Mouse (Mus musculus) hindbrain, embryonic 15.5 days (tissue): ENCODE results near the gene Arid1b. TPM values are rescaled to one million over a fixed set of nuclear protein-coding genes. Genes with fewer than 3 reads are reported as not detected.

Experiments used
- ATAC-seq: fragments of 200-750 bp; cut with Nextera tagmentation; 2 replicates; pipeline ENCODE4 v1.8.0; 2017; ENCODE audit warnings: low read depth, moderate number of reproducible peaks, moderate TSS enrichment; ENCODE audit not compliant: low FRiP score
- H3K27ac ChIP-seq: fragments of 300-500 bp; sonication (generic); replicated peaks from 2 replicates; pipeline ENCODE4 v1.5.1; 2015; ENCODE audit warnings: mild to moderate bottlenecking, inconsistent platforms
- H3K27me3 ChIP-seq: fragments of 300-500 bp; sonication (generic); 2 replicates; pipeline ENCODE4 v1.6.1; 2015; ENCODE audit warnings: control low read depth, inconsistent platforms
- H3K36me3 ChIP-seq: fragments of 300-500 bp; sonication (generic); 2 replicates; pipeline ENCODE4 v1.6.1; 2015; ENCODE audit warnings: control low read depth, inconsistent platforms
- H3K4me1 ChIP-seq: fragments of 300-500 bp; sonication (generic); replicated peaks from 2 replicates; pipeline ENCODE4 v1.6.1; 2015; ENCODE audit warnings: control low read depth, inconsistent platforms
- H3K4me2 ChIP-seq: fragments of 300-500 bp; sonication (generic); 2 replicates; pipeline ENCODE4 v1.6.1; 2015; ENCODE audit warnings: moderate library complexity, mild to moderate bottlenecking, inconsistent platforms
- H3K4me3 ChIP-seq: fragments of 300-500 bp; sonication (generic); 2 replicates; pipeline ENCODE4 v1.5.1; 2015; ENCODE audit warnings: mild to moderate bottlenecking, inconsistent platforms
- H3K9ac ChIP-seq: fragments of 300-500 bp; sonication (generic); 2 replicates; pipeline ENCODE4 v1.6.1; 2015; ENCODE audit warnings: inconsistent platforms
- H3K9me3 ChIP-seq: fragments of 300-500 bp; sonication (generic); 2 replicates; pipeline ENCODE4 v1.6.1; 2016; ENCODE audit warnings: control low read depth, inconsistent platforms
- WGBS: fragments of 180-500 bp; shearing (Covaris S2); methylation state at CpG from one replicate; pipeline ENCODE4 v1.1.7; 2015; 5-methylcytosine and 5-hydroxymethylcytosine counted together
- polyA plus RNA-seq: library from polyadenylated mRNA; unstranded; fragments of >200 nt; fragmentation: Nextera tagmentation; extraction: Ambion mirVana; gene quantifications from 2 replicates; pipeline ENCODE4 v1.2.1, GENCODE M21; 2015

Gene Arid1b
- polyA plus RNA-seq, 1 experiment from 2014 or later, result 14.3 TPM

GRCm38 (mm10) chr17:5026578-5026977 lies 32.4 kb downstream of the Arid1b start:
- Histone ChIP-seq H3K36me3 (no peaks in the 10 kb centered on the region), H3K4me1 (peaks cover 35% of the 10 kb centered on the region), H3K27me3 (no peaks in the 10 kb centered on the region), H3K4me3 (no peak overlapping the region), H3K9ac (no peak overlapping the region), H3K9me3 (no peaks in the 10 kb centered on the region), H3K27ac (no peak overlapping the region), H3K4me2 (no peak overlapping the region)
- ATAC-seq, result no peak
- 58% methylated on average over 2 of the region's 2 CpGs for WGBS

GRCm38 (mm10) chr17:5029148-5029547 lies 35.0 kb downstream of the Arid1b start:
- no peaks in the 10 kb centered on the region for H3K36me3 ChIP-seq
- no peak overlapping the region for H3K4me3 ChIP-seq
- peaks cover 12% of the 10 kb centered on the region for H3K4me1 ChIP-seq
- no peaks in the 10 kb centered on the region for H3K9me3 ChIP-seq
- ATAC-seq, result no peak
- H3K4me2 ChIP-seq, result no peak overlapping the region
- no peak overlapping the region for H3K27ac ChIP-seq
- no peak overlapping the region for H3K9ac ChIP-seq
- 95% methylated on average over 4 of the region's 4 CpGs for WGBS
- no peaks in the 10 kb centered on the region for H3K27me3 ChIP-seq

- Histone ChIP-seq H3K36me3 (no peaks in the 10 kb centered on the region), H3K27ac (no peak overlapping the region), H3K4me3 (no peak overlapping the region), H3K9ac (no peak overlapping the region), H3K4me2 (no peak overlapping the region), H3K4me1 (peaks cover 8% of the 10 kb centered on the region), H3K9me3 (no peaks in the 10 kb centered on the region), H3K27me3 (no peaks in the 10 kb centered on the region)
- no peak for ATAC-seq
- WGBS, result 61% methylated on average over 2 of the region's 2 CpGs
Observed at GRCm38 (mm10) chr17:5030290-5030689, 36.2 kb downstream of the Arid1b start.

GRCm38 (mm10) chr17:5033346-5033745 lies 39.2 kb downstream of the Arid1b start:
- no peaks in the 10 kb centered on the region for H3K36me3 ChIP-seq
- no peaks in the 10 kb centered on the region for H3K9me3 ChIP-seq
- no peaks in the 10 kb centered on the region for H3K27me3 ChIP-seq
- ATAC-seq, result no peak
- H3K4me2 ChIP-seq, result no peak overlapping the region
- H3K4me1 ChIP-seq, result peaks cover 15% of the 10 kb centered on the region
- no peak overlapping the region for H3K27ac ChIP-seq
- no peak overlapping the region for H3K9ac ChIP-seq
- WGBS, result 77% methylated on average over 3 of the region's 3 CpGs
- H3K4me3 ChIP-seq, result no peak overlapping the region

GRCm38 (mm10) chr17:5034201-5034600 lies 40.1 kb downstream of the Arid1b start:
- Histone ChIP-seq H3K4me2 (no peak overlapping the region), H3K27me3 (no peaks in the 10 kb centered on the region), H3K36me3 (no peaks in the 10 kb centered on the region), H3K9me3 (no peaks in the 10 kb centered on the region), H3K9ac (no peak overlapping the region), H3K27ac (no peak overlapping the region), H3K4me3 (no peak overlapping the region), H3K4me1 (peaks cover 16% of the 10 kb centered on the region)
- ATAC-seq, result no peak
- 87% methylated on average over 3 of the region's 3 CpGs for WGBS

- 61% methylated on average over 2 of the region's 2 CpGs for WGBS
- Histone ChIP-seq H3K36me3 (no peaks in the 10 kb centered on the region), H3K27ac (no peak overlapping the region; the same call in 1 of the 2 replicates), H3K27me3 (no peaks in the 10 kb centered on the region), H3K4me1 (peaks cover 19% of the 10 kb centered on the region), H3K9ac (no peak overlapping the region), H3K4me3 (no peak overlapping the region), H3K4me2 (no peak overlapping the region), H3K9me3 (no peaks in the 10 kb centered on the region)
- ATAC-seq, result no peak
Observed at GRCm38 (mm10) chr17:5036200-5036835, 42.2 kb downstream of the Arid1b start.

- Histone ChIP-seq H3K4me1 (peaks cover 19% of the 10 kb centered on the region), H3K9me3 (no peaks in the 10 kb centered on the region), H3K9ac (no peak overlapping the region), H3K4me3 (no peak overlapping the region), H3K27ac (no peak overlapping the region), H3K27me3 (no peaks in the 10 kb centered on the region), H3K4me2 (no peak overlapping the region), H3K36me3 (no peaks in the 10 kb centered on the region)
- 76% methylated on average over 8 of the region's 8 CpGs for WGBS
- peak; percentile 63; the same call in 1 of the 2 replicates for ATAC-seq
Observed at GRCm38 (mm10) chr17:5037199-5037598, 43.1 kb downstream of the Arid1b start.

GRCm38 (mm10) chr17:5039826-5040225 lies 45.7 kb downstream of the Arid1b start:
- ATAC-seq, result no peak
- 86% methylated on average over 2 of the region's 2 CpGs for WGBS
- Histone ChIP-seq H3K4me1 (peaks cover 36% of the 10 kb centered on the region), H3K9me3 (no peaks in the 10 kb centered on the region), H3K4me3 (no peak overlapping the region), H3K4me2 (no peak overlapping the region), H3K27ac (no peak overlapping the region), H3K9ac (no peak overlapping the region), H3K36me3 (no peaks in the 10 kb centered on the region), H3K27me3 (no peaks in the 10 kb centered on the region)

GRCm38 (mm10) chr17:5043871-5044270 lies 49.7 kb downstream of the Arid1b start:
- no peak overlapping the region for H3K27ac ChIP-seq
- H3K4me1 ChIP-seq, result peaks cover 24% of the 10 kb centered on the region
- H3K9ac ChIP-seq, result no peak overlapping the region
- H3K36me3 ChIP-seq, result no peaks in the 10 kb centered on the region
- H3K9me3 ChIP-seq, result no peaks in the 10 kb centered on the region
- ATAC-seq, result no peak; the same call in 1 of the 2 replicates
- no peaks in the 10 kb centered on the region for H3K27me3 ChIP-seq
- no peak overlapping the region for H3K4me2 ChIP-seq
- H3K4me3 ChIP-seq, result no peak overlapping the region
- 47% methylated on average over 7 of the region's 7 CpGs for WGBS

- H3K4me1 ChIP-seq, result peaks cover 26% of the 10 kb centered on the region
- no peaks in the 10 kb centered on the region for H3K9me3 ChIP-seq
- ATAC-seq, result no peak
- no peak overlapping the region for H3K27ac ChIP-seq
- no peak overlapping the region for H3K9ac ChIP-seq
- H3K36me3 ChIP-seq, result no peaks in the 10 kb centered on the region
- H3K4me3 ChIP-seq, result no peak overlapping the region
- no peak overlapping the region for H3K4me2 ChIP-seq
- 90% methylated on average over 5 of the region's 5 CpGs for WGBS
- H3K27me3 ChIP-seq, result no peaks in the 10 kb centered on the region
Observed at GRCm38 (mm10) chr17:5045613-5046012, 51.5 kb downstream of the Arid1b start.

- Histone ChIP-seq H3K4me2 (no peak overlapping the region), H3K36me3 (no peaks in the 10 kb centered on the region), H3K9me3 (no peaks in the 10 kb centered on the region), H3K4me3 (no peak overlapping the region), H3K27me3 (no peaks in the 10 kb centered on the region), H3K27ac (no peak overlapping the region), H3K4me1 (peaks cover 34% of the 10 kb centered on the region), H3K9ac (no peak overlapping the region)
- WGBS, result 91% methylated on average over 4 of the region's 4 CpGs
- no peak for ATAC-seq
Observed at GRCm38 (mm10) chr17:5047373-5047772, 53.2 kb downstream of the Arid1b start.

GRCm38 (mm10) chr17:5050266-5050665 lies 56.1 kb downstream of the Arid1b start:
- Histone ChIP-seq H3K9me3 (no peaks in the 10 kb centered on the region), H3K9ac (no peak overlapping the region), H3K27me3 (no peaks in the 10 kb centered on the region), H3K4me3 (no peak overlapping the region), H3K36me3 (no peaks in the 10 kb centered on the region), H3K4me1 (peaks cover 24% of the 10 kb centered on the region), H3K27ac (no peak overlapping the region), H3K4me2 (no peak overlapping the region)
- 78% methylated on average over 8 of the region's 8 CpGs for WGBS
- ATAC-seq, result no peak

- Histone ChIP-seq H3K4me3 (no peak overlapping the region), H3K4me2 (no peak overlapping the region), H3K27ac (no peak overlapping the region), H3K9ac (no peak overlapping the region), H3K36me3 (no peaks in the 10 kb centered on the region), H3K4me1 (peaks cover 24% of the 10 kb centered on the region), H3K27me3 (no peaks in the 10 kb centered on the region), H3K9me3 (no peaks in the 10 kb centered on the region)
- WGBS, result 78% methylated on average over 7 of the region's 7 CpGs
- no peak for ATAC-seq
Observed at GRCm38 (mm10) chr17:5050970-5051530, 56.9 kb downstream of the Arid1b start.
